ENCODE assay signal across 8 mouse cellular contexts in the genomic region with DNA sequence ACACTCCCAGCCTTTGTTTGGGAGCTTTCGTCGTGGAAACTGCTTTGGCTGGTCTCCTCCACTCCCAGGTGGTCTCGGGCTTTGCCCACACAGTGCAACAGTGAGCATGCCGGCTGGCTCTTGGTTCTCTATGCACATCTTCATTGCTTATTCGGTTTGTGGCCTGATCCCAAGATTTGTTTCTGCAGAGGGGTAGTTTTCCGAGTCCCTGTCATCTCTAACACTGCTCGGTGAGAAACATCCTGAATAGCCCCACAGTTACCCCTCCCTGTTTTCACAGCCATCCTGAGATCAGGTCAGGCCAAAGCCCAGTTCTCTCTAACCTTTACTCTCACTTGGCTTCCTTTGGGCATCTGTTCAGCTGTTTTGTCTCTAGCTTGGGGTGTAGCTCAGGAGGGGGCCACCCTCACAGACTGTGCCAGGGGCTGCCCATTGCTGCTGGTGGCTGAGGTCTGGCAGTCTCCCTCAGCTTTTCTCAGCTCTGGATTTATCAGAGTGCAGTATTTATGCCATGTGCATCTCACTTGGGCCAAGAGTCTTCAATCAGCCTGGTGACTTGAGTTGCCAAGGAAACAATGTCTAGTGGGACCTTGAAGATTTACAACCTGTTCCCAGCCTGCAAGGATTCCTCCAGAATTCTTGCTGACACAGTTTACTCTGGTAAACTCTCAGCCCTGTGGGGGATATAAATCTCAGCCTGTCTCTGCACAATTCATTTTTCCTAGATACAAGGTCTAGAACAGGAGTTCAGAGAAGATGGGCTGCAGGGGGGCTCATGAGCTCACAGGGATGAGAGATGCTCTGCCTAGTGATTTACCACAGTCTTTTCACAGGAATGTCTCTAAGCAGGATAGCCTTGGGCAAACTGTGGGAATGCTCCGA.
DNase-seq lines count a peak whose midpoint lies in the region; ATAC-seq lines count a peak whose summit lies in the region.

No protein-coding gene starts in this region.

- no peak overlapping the region for H3K4me3 ChIP-seq in hindbrain, embryonic 13.5 days

- H3K9me3 ChIP-seq in hindbrain, embryonic 13.5 days = no peaks in the 10 kb centered on the region

- no peaks in the 10 kb centered on the region for H3K36me3 ChIP-seq in hindbrain, embryonic 13.5 days

- H3K4me1 ChIP-seq in hindbrain, embryonic 13.5 days (replicated peaks) = peaks cover 37% of the 10 kb centered on the region

- no peak overlapping the region for H3K9ac ChIP-seq in hindbrain, embryonic 13.5 days

- H3K27me3 ChIP-seq in hindbrain, embryonic 13.5 days = no peaks in the 10 kb centered on the region

- DNase-seq in kidney, adult 11 months = peak; percentile 26
- DNase-seq in kidney, adult 8-10 months = no peak
- DNase-seq in cerebellum, postnatal 4 days (ENCODE audit: low spot score in 2 of 2) = peak; percentile 37 to 69
- DNase-seq in left cerebral cortex, postnatal 4 days = peak; percentile 89
- peak; percentile 19 for DNase-seq in testis, postnatal 14 days (ENCODE audit: low spot score)
- DNase-seq in ovary, adult 18-20 months (ENCODE audit: low spot score) = no peak
- DNase-seq in ovary, postnatal 10 days (ENCODE audit: low spot score) = no peak

- intact Hi-C loops in left cerebral cortex, postnatal 4 days (cut with DNase I) = no loop called here

- peak; percentile 85 for ATAC-seq in hindbrain, embryonic 13.5 days (ENCODE audit: low FRiP score)

- 34% methylated on average over 8 of the region's 8 CpGs for WGBS in hindbrain, embryonic 13.5 days

- H3K4me2 ChIP-seq in hindbrain, embryonic 13.5 days = no peak overlapping the region

- peak overlapping the region; percentile 76 for H3K27ac ChIP-seq in hindbrain, embryonic 13.5 days

Comparison
In these comparisons a context has a peak if more than half of its experiments do, and no peak if none do; other contexts are left out.
1. DNase-seq: peak in kidney, adult 11 months (single experiment), cerebellum, postnatal 4 days (2 of 2), left cerebral cortex, postnatal 4 days (single experiment) and testis, postnatal 14 days (single experiment); none in kidney, adult 8-10 months (0 of 2), ovary, adult 18-20 months (single experiment) and ovary, postnatal 10 days (single experiment).